In the genomic region with DNA sequence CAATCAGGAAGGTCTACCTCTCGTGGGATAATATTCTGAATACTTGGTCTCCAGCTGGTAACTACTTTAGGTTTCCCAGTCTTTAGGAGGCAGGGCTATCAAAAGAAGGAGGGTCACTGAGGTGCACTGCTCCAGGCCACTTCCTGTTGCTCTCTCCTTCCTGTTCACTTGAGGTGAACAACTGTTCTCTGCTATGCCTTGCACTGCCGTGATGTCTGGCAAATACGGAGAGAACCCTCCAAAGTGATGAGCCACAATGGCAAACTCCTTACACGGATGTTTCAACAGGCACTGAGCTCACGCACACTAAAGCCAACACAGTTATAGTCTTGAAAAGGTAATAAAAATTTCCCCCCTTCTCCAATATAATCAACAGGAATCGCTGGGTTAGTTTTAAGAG, we compare ENCODE assay signal across 29 mouse cellular contexts. TPM values are rescaled to one million over a fixed set of nuclear protein-coding genes. Genes with fewer than 3 reads are reported as not detected.
DNase-seq lines count a peak whose midpoint lies in the region; ATAC-seq and TF ChIP-seq lines count a peak whose summit lies in the region.
"Had no signal": no experiment of that assay in that cellular context is flagged by ENCODE, and none has a peak within 500 bp of the region (broad histone marks: within the 10 kb centered on the region; RNA-seq: fewer than 3 reads in every experiment).

No protein-coding gene starts in this region.

- DNase-seq in thymus, postnatal 0 days (ENCODE audit: low spot score): peak; percentile 42
- DNase-seq in thymus, adult 2 months: no peak
- DNase-seq in CD8-positive naive resting alpha-beta T cell, adult 2 months (ENCODE audit: low read depth in 2 of 2, low spot score in 2 of 2): peak; percentile 32 to 48
- peak; percentile 67 for DNase-seq in naive thymus-derived CD4-positive, alpha-beta T cell, adult 2 months (ENCODE audit: low read depth)
- DNase-seq in testis, postnatal 10 days (ENCODE audit: low spot score): no peak
- no peak for DNase-seq in adipocyte (ENCODE audit: low spot score)
- DNase-seq: adrenal gland, adult 8-10 months; cerebellum, adult 8-10 months; cerebellum, postnatal 25 days; embryo, embryonic 11 days; gastrocnemius, postnatal 36 days; heart, postnatal 14 days; kidney, adult 8-10 months; kidney, postnatal 10 days; lung, postnatal 4 days; right cerebral cortex, adult 18-20 months had no signal

- H3K27me3 ChIP-seq in thymus, adult 2 months (ENCODE audit: control insufficient read depth, insufficient read depth, low read length): no peaks in the 10 kb centered on the region
- H3K27me3 ChIP-seq in intestine, embryonic 15.5 days (replicated peaks): no peaks in the 10 kb centered on the region
- H3K27me3 ChIP-seq: embryonic facial prominence, embryonic 12.5 days; forebrain, embryonic 15.5 days; hindbrain, embryonic 15.5 days; limb, embryonic 13.5 days; lung, embryonic 15.5 days; midbrain, embryonic 15.5 days; stomach, embryonic 15.5 days had no signal

- TF ChIP-seq CTCF in thymus, adult 2 months (IDR thresholded peaks at IDR 0.05; ENCODE audit: borderline replicate concordance, control insufficient read depth, extremely low read depth, insufficient read depth, low read length, poor library complexity): no peak

- no peak for TF ChIP-seq POLR2A in thymus, adult 2 months (IDR thresholded peaks at IDR 0.05; ENCODE audit: control insufficient read depth, extremely low read depth, insufficient read depth, low read length, poor library complexity)

- H3K4me1 ChIP-seq in thymus, adult 2 months (replicated peaks; ENCODE audit: control insufficient read depth, insufficient read depth, low read length): peaks cover 31% of the 10 kb centered on the region
- no peaks in the 10 kb centered on the region for H3K4me1 ChIP-seq in intestine, embryonic 15.5 days (replicated peaks)
- H3K4me1 ChIP-seq: embryonic facial prominence, embryonic 12.5 days; forebrain, embryonic 15.5 days; hindbrain, embryonic 10.5 days; lung, embryonic 15.5 days; midbrain, embryonic 15.5 days had no signal

- H3K27ac ChIP-seq in thymus, adult 2 months (ENCODE audit: control insufficient read depth, insufficient read depth, low read length): no peak overlapping the region
- H3K27ac ChIP-seq in intestine, embryonic 15.5 days: no peak overlapping the region
- H3K27ac ChIP-seq: embryonic facial prominence, embryonic 12.5 days; forebrain, embryonic 15.5 days; hindbrain, embryonic 10.5 days; hindbrain, embryonic 15.5 days; limb, embryonic 13.5 days; lung, embryonic 15.5 days; midbrain, embryonic 15.5 days; stomach, embryonic 15.5 days had no signal

- H3K9ac ChIP-seq in intestine, embryonic 15.5 days: no peak overlapping the region
- H3K9ac ChIP-seq: embryonic facial prominence, embryonic 12.5 days; forebrain, embryonic 15.5 days; hindbrain, embryonic 15.5 days; limb, embryonic 13.5 days; lung, embryonic 15.5 days; midbrain, embryonic 15.5 days; stomach, embryonic 15.5 days had no signal

- 0 out of 2 replicates have a peak, but pooled peaks have one; percentile 33 for ATAC-seq in granulocyte monocyte progenitor cell, adult 5-6 weeks (replicated peaks; ENCODE audit: poor library complexity, severe bottlenecking)
- ATAC-seq in intestine, embryonic 15.5 days: no peak
- ATAC-seq: forebrain, embryonic 15.5 days; intestine, embryonic 16.5 days; midbrain, embryonic 15.5 days had no signal

- WGBS in thymus, adult 2 months: 44% methylated on average over 6 of the region's 6 CpGs
- WGBS in intestine, embryonic 15.5 days: 76% methylated on average over 6 of the region's 6 CpGs

- no peak overlapping the region for H3K4me3 ChIP-seq in thymus, adult 2 months (ENCODE audit: control insufficient read depth, insufficient read depth, low read length)
- H3K4me3 ChIP-seq in intestine, embryonic 15.5 days (replicated peaks): no peak overlapping the region
- H3K4me3 ChIP-seq: embryonic facial prominence, embryonic 12.5 days; forebrain, embryonic 15.5 days; hindbrain, embryonic 10.5 days; hindbrain, embryonic 15.5 days; limb, embryonic 13.5 days; lung, embryonic 15.5 days; midbrain, embryonic 15.5 days; stomach, embryonic 15.5 days had no signal

- H3K36me3 ChIP-seq in thymus, adult 2 months (ENCODE audit: control insufficient read depth, insufficient read depth, low read length): no peaks in the 10 kb centered on the region
- H3K36me3 ChIP-seq in intestine, embryonic 15.5 days: no peaks in the 10 kb centered on the region
- H3K36me3 ChIP-seq: embryonic facial prominence, embryonic 12.5 days; forebrain, embryonic 15.5 days; hindbrain, embryonic 10.5 days; hindbrain, embryonic 15.5 days; limb, embryonic 13.5 days; lung, embryonic 15.5 days; midbrain, embryonic 15.5 days; stomach, embryonic 15.5 days had no signal

- no peak overlapping the region for H3K4me2 ChIP-seq in intestine, embryonic 15.5 days (replicated peaks)
- H3K4me2 ChIP-seq: embryonic facial prominence, embryonic 12.5 days; forebrain, embryonic 15.5 days; hindbrain, embryonic 15.5 days; limb, embryonic 13.5 days; liver, embryonic 11.5 days; lung, embryonic 15.5 days; midbrain, embryonic 15.5 days; stomach, embryonic 15.5 days had no signal

- H3K9me3 ChIP-seq in intestine, embryonic 15.5 days: no peaks in the 10 kb centered on the region
- H3K9me3 ChIP-seq: embryonic facial prominence, embryonic 12.5 days; forebrain, embryonic 15.5 days; hindbrain, embryonic 15.5 days; limb, embryonic 13.5 days; lung, embryonic 15.5 days; midbrain, embryonic 15.5 days; stomach, embryonic 15.5 days had no signal

RNA-seq across cellular contexts. Expression of gene Pip4k2a, which starts 15.3 kb away (rescaled TPM):
- polyA plus RNA-seq in thymus, postnatal 0 days (2015; fragmentation: Nextera tagmentation; extraction: Ambion mirVana): 51.2 and 53.7 TPM in 2 replicates
- polyA plus RNA-seq in thymus, adult 2 months (2012; rRNA removed): 55.0 and 61.2 TPM in 2 replicates
- 29.3 TPM in 2 replicates for total RNA-seq in granulocyte monocyte progenitor cell, adult 5-6 weeks (2014; fragmentation: Nextera tagmentation)
- total RNA-seq in granulocyte monocyte progenitor cell, adult 5-6 weeks (2017): 15.6 and 16.7 TPM in 2 replicates
- 8.9 and 9.2 TPM in 2 replicates for polyA plus RNA-seq in intestine, embryonic 15.5 days (2015; fragmentation: Nextera tagmentation; extraction: Ambion mirVana)

RNA-seq across cellular contexts. Expression of gene 4930426L09Rik, which starts 15.6 kb away (rescaled TPM):
- 1.0 and 1.4 TPM in 2 replicates for polyA plus RNA-seq in thymus, postnatal 0 days (2015; fragmentation: Nextera tagmentation; extraction: Ambion mirVana)
- polyA plus RNA-seq in thymus, adult 2 months (2012; rRNA removed): 2.0 and 2.8 TPM in 2 replicates
- total RNA-seq in granulocyte monocyte progenitor cell, adult 5-6 weeks (2014; fragmentation: Nextera tagmentation): 1.3 TPM in 1 of 2 replicates, not detected in the other
- 0.62 TPM in 1 of 2 replicates, not detected in the other for total RNA-seq in granulocyte monocyte progenitor cell, adult 5-6 weeks (2017)
- 0.31 and 0.63 TPM in 2 replicates for polyA plus RNA-seq in intestine, embryonic 15.5 days (2015; fragmentation: Nextera tagmentation; extraction: Ambion mirVana)
- total RNA-seq: gastrocnemius, adult 18-20 months; gastrocnemius, postnatal 36 days had no signal

Comparison
In these comparisons a context has a peak if more than half of its experiments do, and no peak if none do; other contexts are left out.
1. DNase-seq: peak in thymus, postnatal 0 days (single experiment), CD8-positive naive resting alpha-beta T cell, adult 2 months (2 of 2) and naive thymus-derived CD4-positive, alpha-beta T cell, adult 2 months (single experiment); none in thymus, adult 2 months (single experiment), testis, postnatal 10 days (single experiment) and adipocyte (single experiment).